Mouse (Mus musculus) layer of hippocampus, adult 9-10 months (tissue): Measurements from ENCODE around the gene Cab39.

Experiments used
- DNase-seq: peaks from one replicate; pipeline ENCODE4 v3.0.0; 2022; ENCODE audit warnings: low spot score

The Cab39 gene

DNA sequence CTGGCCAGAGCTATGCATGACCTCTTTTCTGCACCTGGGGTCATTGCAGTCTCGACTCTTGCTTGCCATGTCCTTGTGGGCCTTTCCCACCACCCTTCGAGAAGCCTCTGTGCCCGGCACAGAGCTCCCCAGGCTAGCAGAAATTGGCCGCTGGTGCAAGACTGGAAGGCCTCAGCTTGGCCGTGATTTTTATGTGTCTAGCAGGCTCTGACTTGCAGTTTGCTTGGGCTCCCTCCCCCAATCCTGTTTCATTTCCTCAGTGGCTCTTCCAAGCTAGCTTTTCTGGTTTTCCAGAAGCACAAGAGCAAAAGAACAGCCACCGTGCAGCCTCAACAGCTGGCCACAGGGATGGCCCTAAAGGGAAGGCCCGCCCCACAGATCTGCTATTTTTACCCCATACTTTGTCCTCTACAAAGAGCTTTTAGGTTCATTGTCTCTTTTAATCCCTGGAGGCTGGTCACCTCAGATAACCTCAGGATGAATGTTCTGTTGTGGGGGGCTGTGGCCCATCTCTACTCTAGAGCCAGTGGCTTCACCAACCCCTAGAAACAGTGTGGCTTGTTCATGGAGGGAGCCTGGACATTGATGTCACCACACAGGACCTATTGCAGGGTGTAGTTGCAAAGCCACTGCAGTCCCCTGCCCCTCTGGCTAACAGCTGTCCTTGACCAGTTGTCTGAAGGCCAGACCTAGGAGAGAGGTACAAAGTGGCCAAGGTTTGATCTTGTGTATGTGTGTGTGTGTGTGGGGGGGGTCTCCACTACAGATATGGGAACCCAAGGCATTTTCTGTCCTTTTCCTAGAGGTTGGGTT, 107.5 kb downstream of the Cab39 start:
- no peak for DNase-seq
